Mouse (Mus musculus) ES-Bruce4 (cell line): ENCODE measurements around the gene Trim67. TPM values are rescaled to one million over a fixed set of nuclear protein-coding genes. Genes with fewer than 3 reads are reported as not detected.

Experiments used
- H3K27ac ChIP-seq: 2 replicates; pipeline ENCODE4 v1.5.1; 2012; ENCODE audit warnings: low read length, inconsistent platforms; ENCODE audit not compliant: insufficient read depth
- H3K27me3 ChIP-seq: 2 replicates; pipeline ENCODE4 v1.6.1; 2012; ENCODE audit warnings: mild to moderate bottlenecking, low read length, inconsistent platforms; ENCODE audit not compliant: control insufficient read depth, poor library complexity, insufficient read depth, severe bottlenecking
- H3K36me3 ChIP-seq: 2 replicates; pipeline ENCODE4 v1.6.1; 2012; ENCODE audit warnings: inconsistent platforms, mild to moderate bottlenecking, low read length, moderate library complexity; ENCODE audit not compliant: control insufficient read depth, poor library complexity, insufficient read depth, severe bottlenecking
- H3K4me1 ChIP-seq: one replicate; pipeline ENCODE4 v1.8.1; 2011; ENCODE audit warnings: low read length; ENCODE audit not compliant: control insufficient read depth, insufficient read depth
- H3K4me3 ChIP-seq: 2 replicates; pipeline ENCODE4 v1.5.1; 2011; ENCODE audit warnings: low read depth, mild to moderate bottlenecking, low read length
- H3K9ac ChIP-seq: 2 replicates; pipeline ENCODE4 v1.6.1; 2012; ENCODE audit warnings: low read depth, mild to moderate bottlenecking, inconsistent platforms; ENCODE audit not compliant: poor library complexity, severe bottlenecking
- H3K9me3 ChIP-seq: replicated peaks from 2 replicates; pipeline ENCODE4 v1.6.1; 2012; ENCODE audit warnings: mild to moderate bottlenecking, low read length, inconsistent platforms; ENCODE audit not compliant: control insufficient read depth, poor library complexity, insufficient read depth, severe bottlenecking
- CTCF ChIP-seq: IDR thresholded peaks from one replicate; pipeline ENCODE4 v1.8.1; 2011; ENCODE audit warnings: low read depth, low read length
- EP300 ChIP-seq: IDR thresholded peaks from 2 replicates; pipeline ENCODE4 v1.6.1; 2011; ENCODE audit warnings: low read depth, low read length; ENCODE audit not compliant: insufficient read depth
- POLR2A ChIP-seq: IDR thresholded peaks from one replicate; pipeline ENCODE4 v1.8.1; 2011; ENCODE audit warnings: low read length; ENCODE audit not compliant: insufficient read depth
- polyA plus RNA-seq: library from polyadenylated mRNA; stranded (reverse); fragments of >200 nt; gene quantifications from 2 replicates; pipeline ENCODE4 v1.2.4, GENCODE M21; 2011; ENCODE audit warnings: low read depth; ENCODE audit not compliant: missing spikeins, insufficient read depth, insufficient read length

The Trim67 gene
- polyA plus RNA-seq, 1 experiment = 9.1 TPM

- H3K27ac ChIP-seq = no peak overlapping the region
- peak overlapping the region; percentile 36; the same call in 1 of the 2 replicates for H3K9ac ChIP-seq
- peaks cover 29% of the 10 kb centered on the region for H3K27me3 ChIP-seq
Observed at GRCm38 (mm10) chr8:124791751-124792150, 1.1 kb upstream of the Trim67 start.

DNA sequence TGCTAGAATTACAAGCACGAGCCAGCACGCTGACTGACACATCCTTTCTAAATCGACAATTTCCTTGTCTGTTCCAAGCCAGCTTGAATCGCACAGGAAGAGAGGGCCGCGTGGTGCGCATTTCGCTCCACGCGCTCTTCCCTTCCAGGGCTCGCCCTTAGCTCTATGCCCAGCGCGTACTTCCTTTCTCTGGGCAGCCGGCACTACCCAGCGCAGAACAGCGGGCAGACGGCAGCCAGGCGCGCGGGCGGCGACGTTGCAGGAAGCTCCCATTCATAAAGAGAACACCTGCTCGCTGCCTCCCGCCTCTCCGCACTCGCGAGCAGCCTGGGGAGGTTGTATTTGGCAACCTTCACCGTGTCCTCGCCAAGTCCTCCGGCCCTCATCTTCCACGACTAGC lies 706 bp upstream of the Trim67 start:
- no peaks in the 10 kb centered on the region for H3K4me1 ChIP-seq
- no peaks in the 10 kb centered on the region for H3K9me3 ChIP-seq
- H3K36me3 ChIP-seq = no peaks in the 10 kb centered on the region
- TF ChIP-seq EP300 (no peak), POLR2A (no peak), CTCF (no peak)
- H3K9ac ChIP-seq = peak overlapping the region; percentile 36
- H3K27me3 ChIP-seq = peaks cover 29% of the 10 kb centered on the region
- peak overlapping the region; percentile 58 for H3K4me3 ChIP-seq
- H3K27ac ChIP-seq = no peak overlapping the region

More at GRCm38 (mm10) chr8:124791751-124792150, 1.1 kb upstream of the Trim67 start:
- H3K9me3 ChIP-seq = no peaks in the 10 kb centered on the region
- H3K36me3 ChIP-seq = no peaks in the 10 kb centered on the region
- H3K4me3 ChIP-seq = peak overlapping the region; percentile 58; the same call in 1 of the 2 replicates
- no peaks in the 10 kb centered on the region for H3K4me1 ChIP-seq
- TF ChIP-seq POLR2A (no peak), EP300 (no peak), CTCF (no peak)

- peaks cover 29% of the 10 kb centered on the region for H3K27me3 ChIP-seq
Observed at GRCm38 (mm10) chr8:124793172-124793651, 320 bp downstream of the Trim67 start.

DNA sequence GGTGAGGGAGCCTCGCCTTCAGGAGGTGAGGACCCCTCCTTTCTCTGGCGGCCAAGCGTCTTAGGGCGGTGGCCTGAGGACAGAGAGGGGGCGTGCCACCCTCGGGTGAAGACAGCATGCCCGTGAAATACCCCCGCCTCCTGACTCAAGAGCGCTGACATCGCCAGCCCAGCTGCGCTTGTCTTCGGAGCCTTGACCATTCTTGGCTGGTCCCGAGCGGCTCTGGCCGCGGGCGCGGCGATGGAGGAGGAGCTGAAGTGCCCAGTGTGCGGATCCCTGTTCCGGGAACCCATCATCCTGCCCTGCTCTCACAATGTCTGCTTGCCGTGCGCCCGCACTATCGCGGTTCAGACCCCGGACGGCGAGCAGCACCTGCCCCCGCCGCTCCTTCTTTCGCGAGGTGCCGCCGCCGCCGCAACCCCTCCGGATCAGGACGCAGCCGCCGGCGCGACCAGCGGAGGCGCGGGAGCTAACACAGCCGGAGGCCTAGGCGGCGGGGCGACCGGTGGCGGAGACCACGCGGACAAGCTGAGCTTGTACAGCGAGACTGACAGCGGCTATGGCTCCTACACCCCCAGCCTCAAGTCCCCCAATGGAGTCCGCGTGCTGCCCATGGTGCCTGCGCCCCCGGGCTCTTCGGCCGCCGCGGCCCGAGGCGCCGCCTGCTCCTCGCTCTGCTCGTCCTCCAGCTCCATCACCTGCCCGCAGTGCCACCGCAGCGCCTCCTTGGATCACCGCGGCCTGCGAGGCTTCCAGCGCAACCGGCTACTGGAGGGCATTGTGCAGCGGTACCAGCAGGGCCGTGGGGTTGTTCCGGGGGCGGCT lies 981 bp downstream of the Trim67 start:
- Histone ChIP-seq H3K9ac (peak overlapping the region; percentile 32), H3K36me3 (no peaks in the 10 kb centered on the region), H3K27ac (no peak overlapping the region), H3K9me3 (no peaks in the 10 kb centered on the region), H3K4me3 (peak overlapping the region; percentile 59), H3K4me1 (no peaks in the 10 kb centered on the region), H3K27me3 (peaks cover 29% of the 10 kb centered on the region)
- TF ChIP-seq POLR2A (no peak), EP300 (no peak), CTCF (no peak)

More at GRCm38 (mm10) chr8:124793172-124793651, 320 bp downstream of the Trim67 start:
- Histone ChIP-seq H3K4me3 (peak overlapping the region; percentile 68), H3K27ac (no peak overlapping the region), H3K9ac (peak overlapping the region; percentile 36; the same call in 1 of the 2 replicates), H3K9me3 (no peaks in the 10 kb centered on the region), H3K4me1 (no peaks in the 10 kb centered on the region), H3K36me3 (no peaks in the 10 kb centered on the region)
- TF ChIP-seq CTCF = no peak
- 0 out of 2 replicates have a peak, but pooled peaks have one; percentile 21 for TF ChIP-seq EP300
- no peak for TF ChIP-seq POLR2A

DNA sequence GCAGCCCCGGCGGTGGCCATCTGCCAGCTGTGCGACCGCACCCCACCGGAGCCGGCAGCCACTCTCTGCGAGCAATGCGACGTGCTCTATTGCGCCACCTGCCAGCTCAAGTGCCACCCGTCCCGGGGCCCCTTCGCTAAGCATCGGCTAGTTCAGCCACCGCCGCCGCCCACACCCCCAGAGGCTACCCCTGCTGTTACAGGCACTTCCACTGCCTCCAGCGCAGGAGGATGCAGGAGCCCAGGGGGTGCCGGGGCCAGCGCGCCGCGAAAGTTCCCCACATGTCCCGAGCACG lies 1.5 kb downstream of the Trim67 start:
- no peaks in the 10 kb centered on the region for H3K4me1 ChIP-seq
- no peak overlapping the region for H3K27ac ChIP-seq
- TF ChIP-seq EP300 (no peak), POLR2A (no peak), CTCF (peak; percentile 36)
- H3K9me3 ChIP-seq = no peaks in the 10 kb centered on the region
- H3K27me3 ChIP-seq = peaks cover 29% of the 10 kb centered on the region
- peak overlapping the region; percentile 32; the same call in 1 of the 2 replicates for H3K9ac ChIP-seq
- peak overlapping the region; percentile 59 for H3K4me3 ChIP-seq
- H3K36me3 ChIP-seq = no peaks in the 10 kb centered on the region

- Histone ChIP-seq H3K4me1 (no peaks in the 10 kb centered on the region), H3K27me3 (peaks cover 29% of the 10 kb centered on the region), H3K9me3 (no peaks in the 10 kb centered on the region), H3K36me3 (no peaks in the 10 kb centered on the region), H3K9ac (no peak overlapping the region), H3K4me3 (no peak overlapping the region), H3K27ac (no peak overlapping the region)
- TF ChIP-seq CTCF (no peak), EP300 (no peak), POLR2A (no peak)
Observed at GRCm38 (mm10) chr8:124795781-124796488, 3.0 kb downstream of the Trim67 start.
